Mouse (Mus musculus) mature B cell (primary cell): ENCODE results near the gene Uchl5.

ENCODE experiments used
- in situ Hi-C: fragments of 300-500 bp; cut with MboI; formaldehyde crosslinking; loops from 2 replicates; pipeline ENCODE4 v1.14.3; 2019

Uchl5 gene

GRCm38 (mm10) chr1:143776446-143777411 lies at the start of gene Uchl5, which contains the start of gene Trove2:
Uchl5 (plus strand) TSS chr1:143777272.
Trove2 (minus strand) TSS chr1:143777068.
- in situ Hi-C loops, result no loop called here

GRCm38 (mm10) chr1:143727701-143728445 lies 49.2 kb upstream of the Uchl5 start:
- in situ Hi-C loops, result no loop called here

GRCm38 (mm10) chr1:143730899-143731298 lies 46.2 kb upstream of the Uchl5 start:
- in situ Hi-C loops, result no loop called here

- in situ Hi-C loops, result no loop called here
Measured at GRCm38 (mm10) chr1:143731691-143732090, 45.4 kb upstream of the Uchl5 start.

- in situ Hi-C loops, result no loop called here
Measured at GRCm38 (mm10) chr1:143733914-143734410, 43.1 kb upstream of the Uchl5 start.

- in situ Hi-C loops, result loop anchor here (5.0 kb wide), 1 partner anchor 37 kb away; the partner anchor contains the start of gene Cdc73
Measured at GRCm38 (mm10) chr1:143738811-143739210, 38.3 kb upstream of the Uchl5 start.

GRCm38 (mm10) chr1:143739361-143740350 lies 37.4 kb upstream of the Uchl5 start:
- in situ Hi-C loops, result loop anchor here (5.0 kb wide), 1 partner anchor 37 kb away; the partner anchor contains the start of gene Cdc73

- in situ Hi-C loops, result no loop called here
Measured at GRCm38 (mm10) chr1:143740581-143740980, 36.5 kb upstream of the Uchl5 start.

- in situ Hi-C loops, result no loop called here
Measured at GRCm38 (mm10) chr1:143741331-143741730, 35.7 kb upstream of the Uchl5 start.

- in situ Hi-C loops, result no loop called here
Measured at GRCm38 (mm10) chr1:143742186-143742585, 34.9 kb upstream of the Uchl5 start.

GRCm38 (mm10) chr1:143745871-143746270 lies 31.2 kb upstream of the Uchl5 start:
- in situ Hi-C loops, result no loop called here

GRCm38 (mm10) chr1:143762159-143762558 lies 14.9 kb upstream of the Uchl5 start:
- in situ Hi-C loops, result no loop called here

- in situ Hi-C loops, result no loop called here
Measured at GRCm38 (mm10) chr1:143764443-143764842, 12.6 kb upstream of the Uchl5 start.

GRCm38 (mm10) chr1:143765801-143766200 lies 11.3 kb upstream of the Uchl5 start:
- in situ Hi-C loops, result no loop called here

- in situ Hi-C loops, result no loop called here
Measured at GRCm38 (mm10) chr1:143766238-143766637, 10.8 kb upstream of the Uchl5 start.

- in situ Hi-C loops, result no loop called here
Measured at GRCm38 (mm10) chr1:143770444-143771109, 6.5 kb upstream of the Uchl5 start.

- in situ Hi-C loops, result no loop called here
Measured at GRCm38 (mm10) chr1:143773082-143773481, 4.0 kb upstream of the Uchl5 start.

- in situ Hi-C loops, result no loop called here
Measured at GRCm38 (mm10) chr1:143773909-143774308, 3.2 kb upstream of the Uchl5 start.

GRCm38 (mm10) chr1:143777558-143778218 lies 616 bp downstream of the Uchl5 start:
- in situ Hi-C loops, result no loop called here
